Mouse (Mus musculus): Measurements from ENCODE around the gene Sirt3.

Gene Sirt3

DNA sequence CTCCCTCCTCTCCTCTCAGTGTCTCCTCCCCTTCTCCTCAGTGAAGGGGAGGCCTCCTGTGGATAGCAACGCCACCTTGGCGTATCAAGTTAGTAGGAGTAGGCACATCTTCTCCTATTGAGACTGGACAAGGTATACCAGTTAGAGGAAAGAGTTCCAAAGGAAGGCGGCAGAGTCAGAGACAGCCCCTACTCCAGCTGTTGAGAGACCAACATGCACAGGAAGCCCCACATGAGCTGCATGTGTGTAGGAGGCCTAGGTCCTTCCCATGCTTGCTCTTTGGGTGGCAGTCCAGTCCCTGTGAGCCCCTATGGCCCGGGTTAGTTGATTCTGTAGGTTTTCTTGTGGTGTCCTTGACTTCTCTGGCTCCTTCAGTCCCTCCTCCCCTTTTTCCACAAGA is 48.8 kb downstream of the Sirt3 start:
- in situ Hi-C loops (cut with MboI; ENCODE audit: unreplicated experiment in 2 of 2): loop anchor here (10.0 to 25.0 kb wide), 2 partner anchors 749 to 829 kb away; partner anchors contain the start of genes Caly (in 1 of the 2) and Muc6 (in 1 of the 2)

- in situ Hi-C loops (cut with MboI; ENCODE audit: unreplicated experiment in 2 of 2): loop anchor here (10.0 to 25.0 kb wide), 2 partner anchors 747 to 831 kb away; partner anchors contain the start of genes Caly (in 1 of the 2) and Muc6 (in 1 of the 2)
Observed at GRCm38 (mm10) chr7:140831447-140831846, 50.7 kb downstream of the Sirt3 start.

- in situ Hi-C loops (cut with MboI; ENCODE audit: unreplicated experiment in 2 of 2): loop anchor here in 1 of 2 experiments (5.0 to 25.0 kb wide), 2 partner anchors 746 to 834 kb away; partner anchors contain the start of genes Caly and Muc6
Observed at GRCm38 (mm10) chr7:140828171-140828881, 53.8 kb downstream of the Sirt3 start.

DNA sequence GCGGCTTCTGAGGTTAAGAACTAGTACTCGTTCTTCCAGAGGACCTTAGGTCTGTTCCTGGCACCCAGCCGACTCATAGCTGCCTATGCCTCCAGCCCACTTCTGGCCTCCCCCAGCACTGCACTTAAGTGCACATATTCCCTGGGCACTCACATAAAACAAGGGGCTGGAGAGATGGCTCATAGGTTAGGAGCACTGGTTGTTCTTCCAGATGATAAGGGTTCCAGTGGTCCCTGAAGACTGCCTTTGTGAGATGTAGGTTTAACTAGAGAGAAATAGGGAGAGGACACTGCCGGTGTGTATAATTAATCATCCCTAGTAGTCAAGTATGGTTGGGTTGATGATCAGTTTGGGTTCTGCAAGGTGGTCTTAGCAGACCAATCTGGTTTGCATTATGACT is 59.4 kb downstream of the Sirt3 start:
- in situ Hi-C loops (cut with MboI; ENCODE audit: unreplicated experiment in 2 of 2): no loop called here

- in situ Hi-C loops (cut with MboI; ENCODE audit: unreplicated experiment in 2 of 2): no loop called here
Observed at GRCm38 (mm10) chr7:140821653-140822329, 60.3 kb downstream of the Sirt3 start, which contains the start of gene Zfp941. TSS of gene Zfp941 (minus strand) at chr7:140822178.

GRCm38 (mm10) chr7:140821305-140821652 is 60.8 kb downstream of the Sirt3 start:
- in situ Hi-C loops (cut with MboI; ENCODE audit: unreplicated experiment in 2 of 2): no loop called here

GRCm38 (mm10) chr7:140820173-140820572 is 61.9 kb downstream of the Sirt3 start:
- in situ Hi-C loops (cut with MboI; ENCODE audit: unreplicated experiment in 2 of 2): no loop called here
